Mouse (Mus musculus): ENCODE measurements at regions not wholly inside any gene's neighbourhood (a gene's known extent, or its start where the extent isn't known, plus 50 kb on each side); places are given as distances from the start of the nearest gene placed in this dataset.
A peak's percentile ranks its signal among the peaks of the same experiment; 100 is the strongest.

- Histone ChIP-seq H3K27me3 (ENCODE audit: insufficient read depth, low read length) (no peaks in the 10 kb centered on the region), H3K4me3 (ENCODE audit: low read depth, low read length) (no peak overlapping the region), H3K36me3 (ENCODE audit: insufficient read depth) (no peaks in the 10 kb centered on the region), H3K9me3 (ENCODE audit: low read depth, low read length) (no peaks in the 10 kb centered on the region), H3K9ac (no peak overlapping the region), H3K27ac (ENCODE audit: low read depth) (no peak overlapping the region), H3K4me1 (ENCODE audit: insufficient read depth) (no peaks in the 10 kb centered on the region), H3K4me2 (no peak overlapping the region)
- no peak for TF ChIP-seq CTCF (IDR thresholded peaks at IDR 0.05; ENCODE audit: low read depth)
- no peak for ATAC-seq (ENCODE audit: insufficient read depth)
- DNase-seq, result no peak
- 53% methylated on average over 6 of the region's 6 CpGs for WGBS
Measured at GRCm38 (mm10) chr2:166384583-166384982, 229.1 kb upstream of the Sulf2 start.

- no peak overlapping the region for H3K27ac ChIP-seq (ENCODE audit: low read depth)
- no peak for ATAC-seq (ENCODE audit: insufficient read depth)
Measured at GRCm38 (mm10) chr2:166383356-166383755, 227.9 kb upstream of the Sulf2 start.

DNA sequence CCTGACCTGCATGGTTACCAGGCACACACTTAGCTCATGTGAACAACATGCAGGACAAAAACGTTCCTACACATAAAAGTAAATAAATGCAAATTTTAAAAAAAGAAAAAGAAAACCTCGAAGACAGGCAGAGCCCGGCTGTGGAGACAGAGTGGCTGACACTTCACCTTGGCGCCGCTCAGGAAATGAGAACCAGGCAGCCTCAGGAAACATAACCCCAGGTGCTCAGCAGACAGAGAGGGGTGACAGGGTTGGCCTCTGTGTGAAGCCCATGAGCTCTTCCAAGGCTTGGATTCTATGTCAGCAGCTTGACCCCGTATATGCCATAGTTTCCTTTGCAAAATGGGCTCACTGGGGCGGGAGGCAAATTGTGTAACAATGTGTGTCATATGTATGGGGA is 226.7 kb upstream of the Sulf2 start:
- Histone ChIP-seq H3K9me3 (ENCODE audit: low read depth, low read length) (no peaks in the 10 kb centered on the region), H3K4me3 (ENCODE audit: low read depth, low read length) (no peak overlapping the region), H3K9ac (no peak overlapping the region), H3K27ac (ENCODE audit: low read depth) (no peak overlapping the region), H3K4me2 (no peak overlapping the region), H3K36me3 (ENCODE audit: insufficient read depth) (no peaks in the 10 kb centered on the region), H3K27me3 (ENCODE audit: insufficient read depth, low read length) (no peaks in the 10 kb centered on the region), H3K4me1 (ENCODE audit: insufficient read depth) (peaks cover 6% of the 10 kb centered on the region)
- ATAC-seq (ENCODE audit: insufficient read depth) (no peak), DNase-seq (no peak)
- WGBS, result 67% methylated on average over 7 of the region's 7 CpGs
- TF ChIP-seq CTCF (IDR thresholded peaks at IDR 0.05; ENCODE audit: low read depth), result no peak

More at GRCm38 (mm10) chr2:166383356-166383755, 227.9 kb upstream of the Sulf2 start:
- Histone ChIP-seq H3K9me3 (ENCODE audit: low read depth, low read length) (no peaks in the 10 kb centered on the region), H3K4me2 (no peak overlapping the region), H3K9ac (no peak overlapping the region), H3K4me1 (ENCODE audit: insufficient read depth) (no peaks in the 10 kb centered on the region), H3K36me3 (ENCODE audit: insufficient read depth) (no peaks in the 10 kb centered on the region), H3K4me3 (ENCODE audit: low read depth, low read length) (no peak overlapping the region), H3K27me3 (ENCODE audit: insufficient read depth, low read length) (no peaks in the 10 kb centered on the region)
- WGBS, result 76% methylated on average over 5 of the region's 5 CpGs
- TF ChIP-seq CTCF (IDR thresholded peaks at IDR 0.05; ENCODE audit: low read depth), result no peak
- DNase-seq, result no peak

DNA sequence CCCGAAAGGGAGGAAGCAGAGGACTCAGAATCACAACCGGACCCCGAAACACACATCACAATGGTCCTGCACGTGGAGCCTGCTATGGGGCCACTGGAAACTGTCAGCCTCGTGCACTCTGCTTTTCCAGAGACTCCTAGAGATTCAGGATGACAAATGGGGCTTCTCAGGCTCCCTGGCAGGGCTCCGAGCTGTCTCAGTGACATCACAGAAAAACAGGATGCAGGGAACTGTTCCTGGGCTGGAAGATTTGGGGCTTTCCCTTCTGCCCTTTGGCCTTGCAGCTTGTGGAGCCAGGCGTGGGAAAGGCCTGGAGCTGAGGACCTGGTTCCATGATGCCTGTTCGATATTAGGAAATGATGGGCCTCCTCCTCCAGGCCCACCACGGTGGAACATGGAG is 225.4 kb upstream of the Sulf2 start:
- DNase-seq, result peak; percentile 34
- H3K4me1 ChIP-seq (ENCODE audit: insufficient read depth), result peaks cover 6% of the 10 kb centered on the region
- no peaks in the 10 kb centered on the region for H3K27me3 ChIP-seq (ENCODE audit: insufficient read depth, low read length)
- no peaks in the 10 kb centered on the region for H3K36me3 ChIP-seq (ENCODE audit: insufficient read depth)
- no peak overlapping the region for H3K4me3 ChIP-seq (ENCODE audit: low read depth, low read length)
- no peak for ATAC-seq (ENCODE audit: insufficient read depth)
- TF ChIP-seq CTCF (IDR thresholded peaks at IDR 0.05; ENCODE audit: low read depth), result no peak
- 65% methylated on average over 9 of the region's 9 CpGs for WGBS
- no peak overlapping the region for H3K27ac ChIP-seq (ENCODE audit: low read depth)
- no peak overlapping the region for H3K9ac ChIP-seq
- H3K9me3 ChIP-seq (ENCODE audit: low read depth, low read length), result no peaks in the 10 kb centered on the region
- H3K4me2 ChIP-seq, result no peak overlapping the region

DNA sequence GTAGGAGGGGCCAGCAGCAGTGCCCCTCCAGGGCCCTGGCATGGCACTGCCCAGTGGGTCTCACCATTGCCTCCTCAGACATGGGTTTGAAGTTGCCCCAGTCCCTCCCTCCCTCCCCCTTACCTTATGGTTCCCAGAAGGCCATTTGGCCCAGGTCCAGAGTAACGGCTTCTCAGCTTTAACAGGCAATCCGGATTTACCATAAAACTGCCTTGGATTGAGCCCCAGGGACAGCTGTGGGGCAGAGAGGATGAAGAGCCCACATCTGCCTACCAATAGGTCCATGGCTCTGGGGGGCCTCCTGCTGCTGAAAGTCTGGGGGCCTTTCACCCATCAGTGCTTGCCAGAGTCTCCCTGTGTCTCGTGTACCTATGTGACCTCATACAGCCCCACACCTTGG is 222.9 kb upstream of the Sulf2 start:
- Histone ChIP-seq H3K4me1 (ENCODE audit: insufficient read depth) (peaks cover 6% of the 10 kb centered on the region), H3K36me3 (ENCODE audit: insufficient read depth) (no peaks in the 10 kb centered on the region), H3K4me3 (ENCODE audit: low read depth, low read length) (no peak overlapping the region), H3K4me2 (no peak overlapping the region), H3K9me3 (ENCODE audit: low read depth, low read length) (no peaks in the 10 kb centered on the region), H3K27me3 (ENCODE audit: insufficient read depth, low read length) (no peaks in the 10 kb centered on the region), H3K9ac (no peak overlapping the region), H3K27ac (ENCODE audit: low read depth) (no peak overlapping the region)
- ATAC-seq (ENCODE audit: insufficient read depth) (no peak), DNase-seq (no peak)
- 37% methylated on average over 3 of the region's 3 CpGs for WGBS
- TF ChIP-seq CTCF (IDR thresholded peaks at IDR 0.05; ENCODE audit: low read depth), result no peak

DNA sequence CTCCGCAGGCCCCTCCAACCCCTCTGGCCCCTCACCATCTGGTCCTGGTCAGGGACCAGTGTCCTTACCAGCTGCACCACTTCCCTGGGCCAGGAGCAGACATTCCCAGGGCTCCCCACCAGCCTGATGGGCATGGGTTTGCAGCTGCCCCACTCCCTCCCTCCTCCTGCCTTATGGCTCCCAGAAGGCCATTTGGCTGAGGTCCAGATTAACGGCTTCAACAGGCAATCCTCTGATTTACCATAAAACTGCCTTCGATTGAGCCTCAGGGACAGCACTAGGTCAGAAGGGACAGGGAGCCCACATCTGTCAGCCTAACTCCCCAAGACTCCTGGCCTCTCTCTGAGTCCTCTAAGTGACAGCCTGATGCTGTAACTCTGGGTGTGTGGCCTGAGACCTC is 221.9 kb upstream of the Sulf2 start:
- Histone ChIP-seq H3K36me3 (ENCODE audit: insufficient read depth) (no peaks in the 10 kb centered on the region), H3K27ac (ENCODE audit: low read depth) (no peak overlapping the region), H3K27me3 (ENCODE audit: insufficient read depth, low read length) (no peaks in the 10 kb centered on the region), H3K9me3 (ENCODE audit: low read depth, low read length) (no peaks in the 10 kb centered on the region), H3K9ac (no peak overlapping the region), H3K4me3 (ENCODE audit: low read depth, low read length) (no peak overlapping the region), H3K4me2 (no peak overlapping the region), H3K4me1 (ENCODE audit: insufficient read depth) (peaks cover 6% of the 10 kb centered on the region)
- no peak for TF ChIP-seq CTCF (IDR thresholded peaks at IDR 0.05; ENCODE audit: low read depth)
- ATAC-seq (ENCODE audit: insufficient read depth) (no peak), DNase-seq (peak; percentile 73)
- WGBS, result 29% methylated on average over 3 of the region's 3 CpGs

GRCm38 (mm10) chr2:166375639-166376038 is 220.2 kb upstream of the Sulf2 start:
- Histone ChIP-seq H3K9me3 (ENCODE audit: low read depth, low read length) (no peaks in the 10 kb centered on the region), H3K9ac (no peak overlapping the region), H3K27me3 (ENCODE audit: insufficient read depth, low read length) (no peaks in the 10 kb centered on the region), H3K27ac (ENCODE audit: low read depth) (no peak overlapping the region), H3K36me3 (ENCODE audit: insufficient read depth) (no peaks in the 10 kb centered on the region), H3K4me1 (ENCODE audit: insufficient read depth) (peaks cover 6% of the 10 kb centered on the region), H3K4me2 (no peak overlapping the region), H3K4me3 (ENCODE audit: low read depth, low read length) (no peak overlapping the region)
- ATAC-seq (ENCODE audit: insufficient read depth) (no peak), DNase-seq (no peak)
- WGBS, result 78% methylated on average over 12 of the region's 12 CpGs
- TF ChIP-seq CTCF (IDR thresholded peaks at IDR 0.05; ENCODE audit: low read depth), result no peak

DNA sequence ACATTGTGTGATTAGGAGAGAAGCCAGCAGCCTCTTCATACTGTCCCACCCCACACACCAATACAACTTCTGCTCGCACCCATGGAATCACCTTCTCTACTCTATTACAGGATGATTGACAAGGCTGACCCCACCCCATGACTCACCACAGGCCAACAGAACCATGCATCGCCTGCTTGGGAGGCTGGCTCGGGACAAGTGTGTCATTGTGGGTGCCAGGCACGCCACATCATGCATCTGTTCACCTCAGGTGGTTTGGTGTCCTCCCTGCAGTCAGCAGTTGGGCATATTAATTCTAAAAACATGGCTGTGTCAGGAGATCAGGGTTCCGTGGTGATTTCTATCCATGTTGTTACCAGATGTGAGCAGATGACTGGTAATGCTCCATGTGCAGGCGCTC is 215.3 kb upstream of the Sulf2 start:
- DNase-seq (no peak), ATAC-seq (ENCODE audit: insufficient read depth) (no peak)
- no peaks in the 10 kb centered on the region; the same call in 1 of the 2 replicates for H3K9me3 ChIP-seq (ENCODE audit: low read depth, low read length)
- H3K27me3 ChIP-seq (ENCODE audit: insufficient read depth, low read length), result no peaks in the 10 kb centered on the region
- H3K9ac ChIP-seq, result no peak overlapping the region
- TF ChIP-seq CTCF (IDR thresholded peaks at IDR 0.05; ENCODE audit: low read depth), result no peak
- H3K36me3 ChIP-seq (ENCODE audit: insufficient read depth), result no peaks in the 10 kb centered on the region
- no peak overlapping the region for H3K4me2 ChIP-seq
- no peak overlapping the region for H3K4me3 ChIP-seq (ENCODE audit: low read depth, low read length)
- H3K4me1 ChIP-seq (ENCODE audit: insufficient read depth), result no peaks in the 10 kb centered on the region
- H3K27ac ChIP-seq (ENCODE audit: low read depth), result no peak overlapping the region
- 80% methylated on average over 6 of the region's 6 CpGs for WGBS
